Comparison of ENCODE assay signal across 8 mouse cellular contexts in genomic region chr11:52168461-52168860, GRCm38 (mm10). TPM values are rescaled to one million over a fixed set of nuclear protein-coding genes. Genes with fewer than 3 reads are reported as not detected.
DNase-seq lines count a peak whose midpoint lies in the region; ATAC-seq lines count a peak whose summit lies in the region.

No protein-coding gene starts in this region.

- H3K4me1 ChIP-seq in heart, embryonic 15.5 days (replicated peaks), result peaks cover 13% of the 10 kb centered on the region
- peaks cover 11% of the 10 kb centered on the region for H3K4me1 ChIP-seq in hindbrain, embryonic 13.5 days (replicated peaks)
- H3K4me1 ChIP-seq in midbrain, embryonic 11.5 days (ENCODE audit: control insufficient read depth, insufficient read depth, low read length), result no peaks in the 10 kb centered on the region

- no peak for DNase-seq in heart, adult 8-10 months (ENCODE audit: low spot score)
- DNase-seq in NIH3T3 (ENCODE audit: low read depth), result peak; percentile 10
- peak; percentile 91 for DNase-seq in midbrain, embryonic 11.5 days (ENCODE audit: low spot score, missing footprints)
- DNase-seq in left cerebral cortex, postnatal 36 days (ENCODE audit: low spot score in 2 of 2), result no peak
- DNase-seq in frontal cortex, postnatal 36 days (ENCODE audit: low spot score in 2 of 2), result no peak
- no peak for DNase-seq in gastrocnemius, postnatal 25 days

- peak overlapping the region; percentile 61 for H3K4me3 ChIP-seq in heart, embryonic 15.5 days
- peak overlapping the region; percentile 40 for H3K4me3 ChIP-seq in hindbrain, embryonic 13.5 days
- H3K4me3 ChIP-seq in midbrain, embryonic 11.5 days (ENCODE audit: low read depth, low read length), result peak overlapping the region; percentile 32

- no peak for ATAC-seq in heart, embryonic 15.5 days (replicated peaks; ENCODE audit: insufficient number of reproducible peaks, insufficient read depth, low FRiP score, low read depth)
- no peak for ATAC-seq in hindbrain, embryonic 13.5 days (ENCODE audit: low FRiP score)
- ATAC-seq in midbrain, embryonic 11.5 days (ENCODE audit: low FRiP score), result no peak

- 15% methylated on average over 12 of the region's 12 CpGs for WGBS in heart, embryonic 15.5 days
- 24% methylated on average over 12 of the region's 12 CpGs for WGBS in hindbrain, embryonic 13.5 days
- WGBS in midbrain, embryonic 11.5 days, result 27% methylated on average over 12 of the region's 12 CpGs

- H3K9ac ChIP-seq in heart, embryonic 15.5 days, result peak overlapping the region; percentile 58; the same call in 1 of the 2 replicates
- H3K9ac ChIP-seq in hindbrain, embryonic 13.5 days, result 0 out of 2 replicates have a peak overlapping the region, but pooled peaks have one; percentile 49
- H3K9ac ChIP-seq in midbrain, embryonic 11.5 days (ENCODE audit: low read length), result no peak overlapping the region

- intact Hi-C loops in left cerebral cortex, postnatal 36 days (cut with DNase I), result no loop called here

- H3K27me3 ChIP-seq in heart, embryonic 15.5 days, result peaks cover 43% of the 10 kb centered on the region
- H3K27me3 ChIP-seq in hindbrain, embryonic 13.5 days, result peaks cover 55% of the 10 kb centered on the region
- peaks cover 14% of the 10 kb centered on the region for H3K27me3 ChIP-seq in midbrain, embryonic 11.5 days (ENCODE audit: control insufficient read depth, insufficient read depth, low read length)

- H3K4me2 ChIP-seq in heart, embryonic 15.5 days, result peak overlapping the region; percentile 96
- peak overlapping the region; percentile 59 for H3K4me2 ChIP-seq in hindbrain, embryonic 13.5 days
- H3K4me2 ChIP-seq in midbrain, embryonic 11.5 days, result peak overlapping the region; percentile 61

- no peaks in the 10 kb centered on the region for H3K36me3 ChIP-seq in heart, embryonic 15.5 days
- no peaks in the 10 kb centered on the region for H3K36me3 ChIP-seq in hindbrain, embryonic 13.5 days
- H3K36me3 ChIP-seq in midbrain, embryonic 11.5 days (ENCODE audit: control insufficient read depth, insufficient read depth, low read length), result no peaks in the 10 kb centered on the region

- no peak overlapping the region for H3K27ac ChIP-seq in heart, embryonic 15.5 days
- H3K27ac ChIP-seq in hindbrain, embryonic 13.5 days, result no peak overlapping the region
- H3K27ac ChIP-seq in midbrain, embryonic 11.5 days (ENCODE audit: low read depth, low read length), result no peak overlapping the region

- no peaks in the 10 kb centered on the region for H3K9me3 ChIP-seq in heart, embryonic 15.5 days (replicated peaks)
- H3K9me3 ChIP-seq in hindbrain, embryonic 13.5 days, result no peaks in the 10 kb centered on the region
- H3K9me3 ChIP-seq in midbrain, embryonic 11.5 days (ENCODE audit: control insufficient read depth, low read length), result no peaks in the 10 kb centered on the region

RNA-seq across cellular contexts. Expression of gene Olfr1373, which starts 23.1 kb away (rescaled TPM):
- polyA plus RNA-seq in heart, embryonic 15.5 days (2015; fragmentation: Nextera tagmentation; extraction: Ambion mirVana), result not detected in 2 replicates
- not detected for total RNA-seq in heart, adult 8-10 months (2022)
- polyA plus RNA-seq in hindbrain, embryonic 13.5 days (2015; fragmentation: Nextera tagmentation; extraction: Ambion mirVana), result not detected in 2 replicates
- polyA plus RNA-seq in midbrain, embryonic 11.5 days (2014; fragmentation: Nextera tagmentation; extraction: Ambion mirVana), result not detected in 2 replicates
- total RNA-seq in left cerebral cortex, postnatal 36 days (2021), result not detected
- total RNA-seq in gastrocnemius, postnatal 25 days (2021), result not detected

RNA-seq across cellular contexts. Expression of gene Olfr1371, which starts 45.3 kb away (rescaled TPM):
- polyA plus RNA-seq in heart, embryonic 15.5 days (2015; fragmentation: Nextera tagmentation; extraction: Ambion mirVana), result not detected in 2 replicates
- total RNA-seq in heart, adult 8-10 months (2022), result not detected
- polyA plus RNA-seq in hindbrain, embryonic 13.5 days (2015; fragmentation: Nextera tagmentation; extraction: Ambion mirVana), result not detected in 2 replicates
- polyA plus RNA-seq in midbrain, embryonic 11.5 days (2014; fragmentation: Nextera tagmentation; extraction: Ambion mirVana), result not detected in 2 replicates
- total RNA-seq in left cerebral cortex, postnatal 36 days (2021), result not detected
- total RNA-seq in gastrocnemius, postnatal 25 days (2021), result not detected

Comparison
In these comparisons a context has a peak if more than half of its experiments do, and no peak if none do; other contexts are left out.
1. DNase-seq: peak in NIH3T3 (single experiment) and midbrain, embryonic 11.5 days (single experiment); none in heart, adult 8-10 months (single experiment), left cerebral cortex, postnatal 36 days (0 of 2), frontal cortex, postnatal 36 days (0 of 2) and gastrocnemius, postnatal 25 days (single experiment).
2. Peak in every context shown above with its lines, with median percentiles within 50 percentile points of each other: H3K4me2 ChIP-seq and H3K4me3 ChIP-seq.